Mouse (Mus musculus) megakaryocyte, embryonic 14.5 days (primary cell): ENCODE data around the gene Rab33a.

Experiments
- FLI1 ChIP-seq: IDR thresholded peaks from 2 replicates; pipeline ENCODE4 v1.6.1; 2012; ENCODE audit warnings: low read length, inconsistent platforms, mixed read lengths
- GATA1 ChIP-seq: IDR thresholded peaks from 3 replicates; pipeline ENCODE4 v1.6.1; 2012; ENCODE audit warnings: mixed read lengths, low read length, inconsistent platforms, borderline replicate concordance

- TF ChIP-seq GATA1 (no peak), FLI1 (no peak)
Observed at GRCm38 (mm10) chrX:48513166-48513807, 5.8 kb upstream of the Rab33a start, which contains the start of gene Aifm1.
